Mouse (Mus musculus): ENCODE data around the gene Kcnk4. TPM values are rescaled to one million over a fixed set of nuclear protein-coding genes. Genes with fewer than 3 reads are reported as not detected.

Gene Kcnk4
- polyA plus RNA-seq, 2 experiments = 1.1 TPM

DNA sequence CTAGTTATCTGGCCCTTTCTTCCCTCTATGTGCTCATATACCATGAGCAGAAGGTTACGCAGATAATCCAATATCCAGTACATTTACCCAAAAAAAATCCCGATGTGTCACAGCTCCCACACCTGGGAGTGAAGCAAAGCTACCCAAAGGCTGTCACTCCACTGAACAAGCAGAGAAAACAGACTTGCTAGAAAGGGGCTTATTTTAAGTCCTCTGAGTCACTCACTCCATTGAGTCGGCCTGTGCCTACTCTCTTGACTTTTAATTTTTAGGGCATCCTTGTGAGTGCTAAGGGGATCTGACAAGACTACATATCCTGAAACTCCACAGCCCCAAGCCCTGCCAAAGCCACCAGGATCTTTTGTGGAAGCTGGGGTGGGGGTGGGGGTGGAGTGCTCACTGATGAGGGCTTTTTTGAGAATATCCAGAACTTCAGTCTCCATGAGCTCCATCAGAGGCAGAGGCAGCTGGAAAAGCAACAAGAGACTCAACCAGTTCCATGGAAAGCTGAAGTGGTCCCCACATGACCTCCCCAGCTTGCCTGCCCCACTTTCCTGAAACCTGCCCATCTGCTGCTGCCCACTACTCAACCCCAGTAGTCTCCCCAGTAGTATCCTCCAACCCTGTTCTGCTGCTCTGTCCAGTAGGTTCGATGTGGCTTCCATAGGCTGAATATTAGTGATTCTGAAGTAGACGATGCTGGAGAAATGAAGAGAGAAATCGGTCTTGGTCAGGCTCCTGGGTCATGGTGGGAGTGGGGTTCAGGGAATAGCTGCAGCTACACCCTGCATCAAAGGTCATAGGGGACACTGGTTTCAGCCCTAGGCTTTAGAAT, 11.2 kb downstream of the Kcnk4 start:
- Histone ChIP-seq H3K4me3 (replicated peaks; ENCODE audit: low read length) (no peak overlapping the region; the same call in 1 of the 2 replicates), H3K4me2 (replicated peaks; ENCODE audit: low read depth, low read length, severe bottlenecking) (no peak overlapping the region)
- no peak for ATAC-seq (ENCODE audit: low FRiP score, low read depth)

DNA sequence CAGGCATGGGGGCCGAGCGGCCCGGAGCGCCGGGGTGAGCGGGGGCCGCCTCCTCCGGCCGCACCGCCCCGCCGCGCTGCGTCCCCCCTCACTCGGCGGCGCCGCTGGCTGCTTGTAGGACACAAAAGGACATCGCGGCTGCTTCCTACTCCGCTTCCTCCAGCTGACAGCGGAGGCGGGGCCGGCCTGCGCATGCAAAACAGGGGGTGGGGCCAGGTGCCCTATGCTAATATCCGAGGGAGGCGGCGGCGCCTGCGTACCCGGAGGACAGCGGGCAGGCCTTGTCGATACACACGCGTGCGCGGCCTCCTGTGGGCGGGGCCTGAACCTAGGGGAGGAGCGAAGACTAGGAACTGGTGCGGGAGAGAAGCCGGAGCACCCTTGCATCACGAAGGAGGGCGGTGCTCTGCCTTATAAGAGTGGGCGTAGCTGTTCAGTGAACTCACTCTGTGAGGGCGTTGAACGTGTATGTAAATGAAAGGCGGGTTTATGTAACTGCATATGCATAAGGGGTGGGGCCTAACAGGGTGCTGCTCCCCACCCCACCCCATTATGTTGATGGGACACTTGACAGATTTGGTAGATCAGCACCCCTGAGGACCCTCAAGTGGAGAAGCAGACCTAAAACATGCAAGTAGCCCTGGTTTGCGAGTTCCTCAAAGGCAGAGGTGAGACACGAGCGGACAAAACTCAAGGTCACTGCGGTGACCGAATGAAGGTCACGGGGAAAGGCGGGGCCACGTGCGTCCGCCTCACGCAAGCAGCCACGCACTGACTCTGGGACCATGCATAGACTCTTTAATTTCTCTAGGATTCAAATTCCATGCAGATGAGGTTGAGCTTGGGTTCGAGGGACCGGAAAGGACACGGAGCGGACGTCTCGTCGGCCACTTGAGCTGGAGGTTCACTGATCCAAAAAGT, 12.4 kb downstream of the Kcnk4 start, which contains the start of gene Esrra:
Gene Esrra (minus strand): TSS at position 167 of the 921 bp plus-strand sequence.
- H3K36me3 ChIP-seq (ENCODE audit: control insufficient read depth, insufficient read depth, low read length) = no peaks in the 10 kb centered on the region
- H3K27ac ChIP-seq (replicated peaks; ENCODE audit: low read depth, low read length) = 0 out of 2 replicates have a peak within 1 kb of the TSS, but pooled peaks have one; percentile 33
- H3K4me2 ChIP-seq (replicated peaks; ENCODE audit: low read depth, low read length, severe bottlenecking) = peak within 1 kb of the TSS; percentile 93
- H3K9ac ChIP-seq (ENCODE audit: low read depth, low read length, severe bottlenecking) = peak within 1 kb of the TSS; percentile 68
- no peaks in the 10 kb centered on the region for H3K9me3 ChIP-seq (ENCODE audit: control insufficient read depth, low read length)
- TF ChIP-seq POLR2A (IDR thresholded peaks at IDR 0.05; ENCODE audit: borderline replicate concordance, extremely low read depth, insufficient read depth, insufficient read length) = no peak
- WGBS = under 1% methylated on average over 65 of the region's 66 CpGs
- H3K4me3 ChIP-seq (replicated peaks; ENCODE audit: low read length) = peak within 1 kb of the TSS; percentile 72
- H3K4me1 ChIP-seq (ENCODE audit: control insufficient read depth, insufficient read depth, low read length) = peaks cover 17% of the 10 kb centered on the region; the same call in 1 of the 2 replicates
- ATAC-seq (ENCODE audit: low FRiP score, low read depth) (peak; percentile 95), DNase-seq (ENCODE audit: low spot score) (peak; percentile 99)
- H3K27me3 ChIP-seq (ENCODE audit: control insufficient read depth, insufficient read depth, low read length) = peaks cover 41% of the 10 kb centered on the region

More for the DNA sequence above, 11.2 kb downstream of the Kcnk4 start:
- 70% methylated on average over 6 of the region's 6 CpGs for WGBS
- peaks cover 53% of the 10 kb centered on the region for H3K27me3 ChIP-seq (ENCODE audit: control insufficient read depth, insufficient read depth, low read length)
- H3K9me3 ChIP-seq (ENCODE audit: control insufficient read depth, low read length) = no peaks in the 10 kb centered on the region
- DNase-seq (ENCODE audit: low spot score) = no peak
- H3K9ac ChIP-seq (ENCODE audit: low read depth, low read length, severe bottlenecking) = no peak overlapping the region
- H3K36me3 ChIP-seq (ENCODE audit: control insufficient read depth, insufficient read depth, low read length) = no peaks in the 10 kb centered on the region
- no peak overlapping the region for H3K27ac ChIP-seq (replicated peaks; ENCODE audit: low read depth, low read length)
- peaks cover 17% of the 10 kb centered on the region; the same call in 1 of the 2 replicates for H3K4me1 ChIP-seq (ENCODE audit: control insufficient read depth, insufficient read depth, low read length)
- no peak for TF ChIP-seq POLR2A (IDR thresholded peaks at IDR 0.05; ENCODE audit: borderline replicate concordance, extremely low read depth, insufficient read depth, insufficient read length)

DNA sequence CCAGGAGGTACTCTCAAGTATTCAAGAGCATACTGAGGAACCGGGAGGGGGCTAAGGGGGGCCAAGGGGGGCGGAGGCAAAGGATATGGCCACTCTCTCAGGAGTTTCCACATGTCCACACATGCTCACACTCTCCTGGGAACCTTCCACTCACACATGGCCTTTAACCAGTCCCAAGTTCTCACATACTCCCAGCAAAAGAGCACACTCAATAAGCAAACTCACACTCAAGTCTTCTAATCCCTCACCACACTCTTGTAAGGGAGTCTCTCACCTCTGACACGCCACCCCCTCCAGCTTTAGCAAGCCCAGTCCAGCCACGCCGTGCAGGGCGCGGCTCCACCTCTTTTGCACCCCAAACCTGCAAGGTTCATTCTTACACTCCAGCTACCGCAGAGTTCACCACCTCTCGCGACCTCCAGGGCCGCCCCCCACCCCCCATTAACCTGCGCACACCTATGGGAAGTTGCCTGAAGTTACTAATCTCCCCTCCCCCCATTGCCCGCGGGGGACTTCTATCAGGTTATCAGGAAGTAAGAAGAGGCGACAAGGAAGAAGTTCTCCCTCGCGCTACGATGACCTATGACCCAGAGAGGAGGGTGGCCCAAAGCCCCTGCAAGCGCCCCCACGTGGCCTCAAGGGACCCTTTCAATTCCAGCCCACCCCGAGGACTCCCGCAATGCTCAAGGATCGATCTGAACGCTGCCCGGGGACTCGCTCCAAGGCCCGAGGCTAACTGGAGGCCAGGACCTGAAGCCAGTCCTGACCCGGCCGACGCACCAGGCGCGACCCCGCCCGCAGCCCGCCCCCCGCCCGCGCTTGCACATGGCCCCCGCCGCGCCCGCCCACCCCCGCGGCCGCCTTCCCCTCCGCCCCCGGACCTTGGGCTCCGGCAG, 13.3 kb downstream of the Kcnk4 start:
- Histone ChIP-seq H3K9ac (ENCODE audit: low read depth, low read length, severe bottlenecking) (peak overlapping the region; percentile 68), H3K27me3 (ENCODE audit: control insufficient read depth, insufficient read depth, low read length) (peaks cover 32% of the 10 kb centered on the region), H3K27ac (replicated peaks; ENCODE audit: low read depth, low read length) (0 out of 2 replicates have a peak overlapping the region, but pooled peaks have one; percentile 33), H3K4me2 (replicated peaks; ENCODE audit: low read depth, low read length, severe bottlenecking) (peak overlapping the region; percentile 93), H3K9me3 (ENCODE audit: control insufficient read depth, low read length) (no peaks in the 10 kb centered on the region), H3K36me3 (ENCODE audit: control insufficient read depth, insufficient read depth, low read length) (no peaks in the 10 kb centered on the region), H3K4me1 (ENCODE audit: control insufficient read depth, insufficient read depth, low read length) (peaks cover 17% of the 10 kb centered on the region; the same call in 1 of the 2 replicates), H3K4me3 (replicated peaks; ENCODE audit: low read length) (peak overlapping the region; percentile 72)
- no peak for TF ChIP-seq POLR2A (IDR thresholded peaks at IDR 0.05; ENCODE audit: borderline replicate concordance, extremely low read depth, insufficient read depth, insufficient read length)
- 1% methylated on average over 27 of the region's 48 CpGs for WGBS
- no peak; the same call in 1 of the 2 replicates for ATAC-seq (ENCODE audit: low FRiP score, low read depth)
- DNase-seq (ENCODE audit: low spot score) = peak; percentile 32

DNA sequence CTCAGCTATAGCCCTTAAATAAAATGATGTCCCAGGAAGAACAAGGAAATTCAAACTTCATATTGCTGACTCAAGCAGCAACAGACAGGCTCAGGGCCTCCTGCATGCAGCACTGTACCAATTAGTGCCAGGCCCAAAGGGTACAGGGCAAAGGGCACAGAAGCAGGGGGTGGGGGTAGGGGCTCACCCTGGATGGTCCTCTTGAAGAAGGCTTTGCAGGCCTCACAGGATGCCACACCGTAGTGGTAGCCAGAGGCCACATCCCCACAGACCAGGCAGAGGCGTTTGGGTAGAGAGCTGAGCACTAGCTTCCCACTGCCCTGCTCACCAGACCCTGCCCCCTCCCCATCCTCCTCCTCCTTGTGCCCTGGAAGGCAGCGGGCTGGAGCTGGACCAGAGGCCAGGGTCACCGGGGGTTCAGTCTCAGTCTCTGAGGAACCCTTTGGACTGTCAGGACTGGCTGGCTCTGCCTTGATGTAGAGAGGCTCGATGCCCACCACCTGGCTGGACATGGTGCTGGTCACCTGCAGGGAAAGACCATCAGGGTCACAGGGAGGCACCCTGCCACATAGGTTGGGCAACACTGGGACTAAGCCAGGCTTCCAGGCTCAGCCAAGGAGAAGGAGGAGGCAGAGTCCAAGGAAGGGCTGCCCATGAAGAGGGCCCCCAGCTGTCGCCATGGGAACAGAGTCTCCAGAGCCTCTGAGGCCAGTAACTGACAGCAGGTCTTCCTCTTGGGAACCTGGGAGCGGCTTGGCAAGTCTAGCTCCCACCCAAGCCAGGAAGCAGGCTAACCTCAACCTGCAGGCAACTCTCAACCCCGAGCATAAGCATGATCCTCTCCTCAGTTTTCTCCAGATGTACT, 14.2 kb downstream of the Kcnk4 start:
- 44% methylated on average over 7 of the region's 8 CpGs for WGBS

More for the DNA sequence above, 14.2 kb downstream of the Kcnk4 start:
- ATAC-seq (ENCODE audit: low FRiP score, low read depth) (no peak), DNase-seq (ENCODE audit: low spot score) (no peak)
- Histone ChIP-seq H3K27ac (replicated peaks; ENCODE audit: low read depth, low read length) (no peak overlapping the region), H3K4me1 (ENCODE audit: control insufficient read depth, insufficient read depth, low read length) (peaks cover 17% of the 10 kb centered on the region; the same call in 1 of the 2 replicates), H3K4me2 (replicated peaks; ENCODE audit: low read depth, low read length, severe bottlenecking) (peak overlapping the region; percentile 93), H3K9ac (ENCODE audit: low read depth, low read length, severe bottlenecking) (no peak overlapping the region), H3K4me3 (replicated peaks; ENCODE audit: low read length) (peak overlapping the region; percentile 72), H3K36me3 (ENCODE audit: control insufficient read depth, insufficient read depth, low read length) (no peaks in the 10 kb centered on the region), H3K27me3 (ENCODE audit: control insufficient read depth, insufficient read depth, low read length) (peaks cover 23% of the 10 kb centered on the region), H3K9me3 (ENCODE audit: control insufficient read depth, low read length) (no peaks in the 10 kb centered on the region)
- no peak for TF ChIP-seq POLR2A (IDR thresholded peaks at IDR 0.05; ENCODE audit: borderline replicate concordance, extremely low read depth, insufficient read depth, insufficient read length)

Measured in limb, embryonic 14.5 days (tissue).